Mouse (Mus musculus) naive thymus-derived CD4-positive, alpha-beta T cell, adult 5 months (primary cell): ENCODE measurements around the gene Krt222. TPM values are rescaled to one million over a fixed set of nuclear protein-coding genes. Genes with fewer than 3 reads are reported as not detected.

Source experiments
- polyA plus RNA-seq: library from polyadenylated mRNA; unstranded; fragments of 100-300 nt; shearing (Covaris generic); gene quantifications from one replicate; pipeline ENCODE4 v1.2.1, GENCODE M21; 2017

Krt222 gene
- polyA plus RNA-seq, result 0.58 TPM

DNA sequence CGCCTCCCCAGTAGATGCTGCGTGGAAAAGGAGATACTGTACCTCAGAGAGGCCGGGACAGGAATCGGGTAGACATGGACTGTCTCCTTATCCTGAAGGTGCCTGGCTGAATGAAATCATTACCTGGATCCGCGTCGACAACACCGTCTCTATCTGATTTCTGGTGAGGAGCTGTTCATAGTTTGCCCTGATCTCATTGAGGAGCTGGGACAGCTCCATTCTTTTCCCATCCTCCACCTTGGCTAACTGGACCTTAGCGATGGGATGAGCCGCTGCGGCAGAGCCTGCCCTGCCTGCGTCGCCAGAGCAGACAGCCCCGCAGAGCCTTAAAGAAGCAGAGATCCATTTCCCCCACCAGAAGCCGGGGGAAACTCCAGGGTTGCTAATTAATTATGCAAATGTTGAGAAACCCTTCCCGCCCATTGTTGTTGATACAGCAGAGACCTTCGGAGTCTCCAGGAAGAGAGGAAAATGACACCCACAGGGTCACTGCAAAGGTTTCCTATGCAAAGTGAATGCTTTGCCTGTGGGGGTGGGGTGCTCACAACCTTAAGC, at the start of gene Krt222:
Krt222 (minus strand) TSS at position 266 of the 555 bp plus-strand sequence.

DNA sequence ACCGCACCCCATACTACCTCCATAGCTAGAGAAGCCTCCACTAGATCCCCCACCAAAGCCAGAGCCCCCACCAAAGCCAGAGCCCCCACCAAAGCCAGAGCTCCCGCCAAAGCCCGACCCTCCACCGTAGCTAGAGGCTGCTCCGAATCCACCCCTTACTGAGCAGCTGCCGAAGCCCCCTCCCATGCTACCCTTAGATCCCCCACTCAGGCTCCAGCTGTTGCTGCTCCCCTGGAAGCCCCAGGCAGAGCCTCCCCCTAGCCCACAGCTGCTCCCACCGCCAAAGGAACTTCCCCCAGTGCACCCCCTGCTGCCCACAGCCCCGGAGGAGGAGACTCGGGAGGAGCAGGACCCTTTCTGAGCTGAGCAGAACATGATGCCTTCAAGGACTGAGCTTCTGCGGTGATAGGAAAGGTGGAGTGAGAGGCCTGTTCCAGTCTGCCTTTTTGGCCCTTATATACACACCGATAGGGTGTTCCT, 41.0 kb upstream of the Krt222 start, which contains the start of gene Krt24:
Krt24 (minus strand) TSS at position 430 of the 480 bp plus-strand sequence.

GRCm38 (mm10) chr11:99230261-99231048, 13.4 kb downstream of the Krt222 start, which contains the start of gene Smarce1:
TSS of gene Smarce1 (minus strand) at chr11:99231017.

Other genes starting within 250 kb of the Krt222 start
- 4.5 TPM for gene Top2a, start 219.9 kb downstream of the Krt222 start, polyA plus RNA-seq
- 1,235 TPM for gene Igfbp4, start 202.8 kb downstream of the Krt222 start, polyA plus RNA-seq
- gene Tns4, start 154.8 kb downstream of the Krt222 start, polyA plus RNA-seq, result 0.14 TPM
- gene Ccr7, start 89.0 kb downstream of the Krt222 start, polyA plus RNA-seq, result 3,115 TPM
- gene Smarce1, start 13.1 kb downstream of the Krt222 start, polyA plus RNA-seq, result 229 TPM
- gene Krt24, start 41.2 kb upstream of the Krt222 start, polyA plus RNA-seq, result not detected
- gene Krt25, start 78.9 kb upstream of the Krt222 start, polyA plus RNA-seq, result not detected
- gene Krt26, start 93.9 kb upstream of the Krt222 start, polyA plus RNA-seq, result not detected
- gene Krt27, start 107.0 kb upstream of the Krt222 start, polyA plus RNA-seq, result not detected
- gene Krt28, start 130.8 kb upstream of the Krt222 start, polyA plus RNA-seq, result not detected
- gene Krt10, start 145.3 kb upstream of the Krt222 start, polyA plus RNA-seq, result 8.2 TPM
- gene Krt12, start 178.2 kb upstream of the Krt222 start, polyA plus RNA-seq, result not detected
- gene Krt20, start 194.1 kb upstream of the Krt222 start, polyA plus RNA-seq, result not detected
- gene Krt23, start 249.1 kb upstream of the Krt222 start, polyA plus RNA-seq, result not detected